Mouse (Mus musculus) hindbrain, postnatal 0 days (tissue): ENCODE measurements around the gene Gimap5. TPM values are rescaled to one million over a fixed set of nuclear protein-coding genes. Genes with fewer than 3 reads are reported as not detected.

ENCODE experiments used
- ATAC-seq: fragments of 200-750 bp; cut with Nextera tagmentation; 2 replicates; pipeline ENCODE4 v1.8.0; 2017; ENCODE audit warnings: mild to moderate bottlenecking, moderate TSS enrichment, moderate library complexity
- DNase-seq: peaks from one replicate; pipeline ENCODE4 v3.0.0-alpha.2; 2015; ENCODE audit warnings: low spot score
- H3K27ac ChIP-seq: fragments of 300-500 bp; sonication (generic); 2 replicates; pipeline ENCODE4 v1.5.1; 2014; ENCODE audit warnings: mild to moderate bottlenecking
- H3K27me3 ChIP-seq: fragments of 300-500 bp; sonication (generic); 2 replicates; pipeline ENCODE4 v1.6.1; 2014; ENCODE audit warnings: low read length, mixed read lengths; ENCODE audit not compliant: insufficient read depth
- H3K36me3 ChIP-seq: fragments of 300-500 bp; sonication (generic); 2 replicates; pipeline ENCODE4 v1.6.1; 2014; ENCODE audit warnings: low read length, mixed read lengths; ENCODE audit not compliant: insufficient read depth
- H3K4me1 ChIP-seq: fragments of 300-500 bp; sonication (generic); 2 replicates; pipeline ENCODE4 v1.6.1; 2014; ENCODE audit warnings: antibody characterized with exemption, low read length, mixed read lengths; ENCODE audit not compliant: insufficient read depth
- H3K4me2 ChIP-seq: fragments of 300-500 bp; sonication (generic); 2 replicates; pipeline ENCODE4 v1.6.1; 2014; ENCODE audit warnings: low read depth, mild to moderate bottlenecking, low read length, moderate library complexity, mixed read lengths
- H3K4me3 ChIP-seq: fragments of 300-500 bp; sonication (generic); 2 replicates; pipeline ENCODE4 v1.5.1; 2014; ENCODE audit warnings: low read length
- H3K9ac ChIP-seq: fragments of 300-500 bp; sonication (generic); replicated peaks from 2 replicates; pipeline ENCODE4 v1.6.1; 2014; ENCODE audit warnings: mild to moderate bottlenecking, low read length, moderate library complexity, mixed read lengths
- H3K9me3 ChIP-seq: fragments of 300-500 bp; sonication (generic); 2 replicates; pipeline ENCODE4 v1.6.1; 2016; ENCODE audit warnings: low read length, mixed read lengths
- CTCF ChIP-seq: IDR thresholded peaks from 2 replicates; pipeline ENCODE4 v1.5.1; 2016; ENCODE audit warnings: antibody characterized with exemption, control low read depth, low read depth
- WGBS: fragments of 180-500 bp; shearing (Covaris S2); extraction: QIAGEN DNeasy Blood & Tissue Kit; methylation state at CpG from one replicate; pipeline ENCODE4 v1.1.7; 2014; 5-methylcytosine and 5-hydroxymethylcytosine counted together
- polyA plus RNA-seq: library from polyadenylated mRNA; unstranded; fragments of >200 nt; fragmentation: Nextera tagmentation; extraction: Ambion mirVana; gene quantifications from 2 replicates; pipeline ENCODE4 v1.2.1, GENCODE M21; 2015
- total RNA-seq: library from RNA; depleted of rRNA; stranded (reverse); fragments of >200 nt; gene quantifications from 2 replicates; pipeline ENCODE4 v1.2.3, GENCODE M21; 2014

The Gimap5 gene
- total and polyA plus RNA-seq, 2 experiments from 2014 or later = 0.68 to 2.4 TPM

DNA sequence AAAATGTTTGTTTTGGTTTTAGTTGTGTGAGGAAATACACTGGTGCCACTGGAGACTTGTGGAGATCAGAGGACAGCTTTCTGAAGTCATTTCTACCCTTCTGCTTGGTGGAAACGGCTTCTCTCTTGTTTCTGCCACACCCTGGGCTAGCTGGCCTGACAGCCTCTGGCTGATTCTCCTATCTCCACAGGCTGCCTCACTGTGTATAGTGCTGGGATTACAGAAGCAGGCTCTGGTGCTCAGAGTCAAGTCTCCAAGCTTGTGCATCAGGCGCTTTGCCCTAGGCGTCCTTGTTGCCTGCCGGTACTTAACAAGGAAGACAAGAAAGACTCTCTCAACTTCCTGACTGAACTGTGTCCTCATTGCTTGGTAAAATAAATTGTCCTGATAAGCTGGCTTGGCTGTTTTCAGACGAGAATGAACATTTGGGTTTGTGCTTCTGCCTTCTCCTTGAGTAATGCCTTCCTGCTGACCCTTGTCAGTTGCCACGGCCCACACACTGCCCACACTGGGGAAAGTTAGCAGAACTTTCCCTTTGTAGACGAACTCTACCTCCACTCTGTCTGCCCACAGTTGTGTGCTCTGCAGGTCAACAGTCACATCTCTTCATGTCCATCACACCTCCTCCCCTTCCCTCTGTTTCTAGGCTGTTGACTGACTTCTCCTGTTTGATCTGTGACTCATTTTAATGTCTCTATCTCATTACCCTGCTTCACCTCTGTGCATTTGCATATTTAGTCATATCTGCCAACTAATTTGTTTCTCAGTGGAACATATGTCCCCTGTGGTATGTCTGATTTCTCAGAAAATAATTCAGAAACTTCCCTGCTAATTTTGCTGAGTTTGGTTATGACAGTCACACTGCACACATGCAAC lies 1.3 kb downstream of the Gimap5 start:
- H3K4me1 ChIP-seq = peaks cover under 1% of the 10 kb centered on the region; the same call in 1 of the 2 replicates
- no peak overlapping the region for H3K4me2 ChIP-seq
- H3K36me3 ChIP-seq = no peaks in the 10 kb centered on the region
- H3K9me3 ChIP-seq = no peaks in the 10 kb centered on the region
- WGBS = 73% methylated on average over 7 of the region's 7 CpGs
- DNase-seq = no peak
- H3K4me3 ChIP-seq = no peak overlapping the region
- H3K27me3 ChIP-seq = no peaks in the 10 kb centered on the region
- H3K27ac ChIP-seq = no peak overlapping the region
- ATAC-seq = no peak
- TF ChIP-seq CTCF = no peak
- no peak overlapping the region for H3K9ac ChIP-seq

DNA sequence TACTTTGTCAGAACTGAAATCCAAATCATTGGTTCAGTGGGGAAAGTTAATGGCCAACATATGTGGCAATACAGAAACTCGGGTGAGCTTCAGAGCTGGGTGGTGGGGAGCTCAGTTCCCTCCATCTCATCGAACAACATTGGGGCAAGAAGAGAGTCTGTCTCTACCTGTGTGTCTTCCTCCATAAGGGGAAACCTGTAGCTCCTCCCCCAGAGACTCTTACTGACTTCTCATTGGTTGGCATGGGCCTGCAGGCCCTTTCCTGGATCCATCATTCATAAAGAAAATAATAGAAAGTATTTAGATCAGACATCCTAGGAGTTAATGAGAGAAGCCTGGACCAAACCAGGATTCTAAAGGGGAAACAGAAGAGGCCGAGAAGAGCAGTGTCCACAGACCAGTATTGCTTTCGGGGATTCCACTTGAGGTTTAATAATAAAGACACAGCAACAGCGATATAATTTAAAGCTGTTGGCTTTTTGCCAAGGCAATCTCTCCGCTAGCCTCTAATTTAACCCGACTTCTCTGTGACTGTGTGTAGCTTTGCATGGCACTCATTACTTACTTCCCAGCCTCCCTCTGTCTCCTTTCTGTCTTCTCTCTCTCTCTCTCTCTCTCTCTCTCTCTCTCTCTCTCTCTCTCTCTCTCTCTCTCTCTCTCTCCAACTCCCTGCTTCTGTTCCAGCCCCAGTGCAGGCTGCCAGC lies 17.7 kb downstream of the Gimap5 start:
- 68% methylated on average over 7 of the region's 7 CpGs for WGBS
- no peaks in the 10 kb centered on the region for H3K4me1 ChIP-seq
- no peak overlapping the region for H3K27ac ChIP-seq

DNA sequence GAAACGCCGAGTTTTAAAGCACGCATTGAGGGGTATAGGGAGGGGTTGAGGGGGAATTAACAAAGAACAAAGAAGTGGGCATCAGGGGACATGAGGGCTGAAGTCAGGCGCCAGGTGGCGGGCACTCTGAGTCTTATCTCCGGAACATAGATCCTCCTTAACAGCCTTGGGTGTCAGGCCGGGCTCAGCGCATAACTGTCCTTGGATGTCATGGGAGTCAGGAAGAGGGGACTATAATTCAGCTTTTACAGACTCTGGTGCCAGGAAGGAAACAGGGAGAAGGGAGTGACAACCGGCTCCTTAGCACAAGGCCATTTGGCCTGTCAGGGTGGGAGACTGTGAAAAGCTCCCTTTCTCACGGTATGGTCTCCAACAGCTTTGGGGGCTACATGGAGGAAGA lies 18.5 kb downstream of the Gimap5 start:
- H3K27me3 ChIP-seq = no peaks in the 10 kb centered on the region
- H3K4me2 ChIP-seq = no peak overlapping the region
- no peaks in the 10 kb centered on the region for H3K4me1 ChIP-seq
- no peak for ATAC-seq
- TF ChIP-seq CTCF = no peak
- H3K27ac ChIP-seq = no peak overlapping the region
- H3K36me3 ChIP-seq = no peaks in the 10 kb centered on the region
- H3K9ac ChIP-seq = no peak overlapping the region
- DNase-seq = no peak
- H3K4me3 ChIP-seq = no peak overlapping the region
- WGBS = 96% methylated on average over 10 of the region's 10 CpGs
- no peaks in the 10 kb centered on the region for H3K9me3 ChIP-seq

More for the DNA sequence above, 17.7 kb downstream of the Gimap5 start:
- ATAC-seq (no peak), DNase-seq (no peak)
- Histone ChIP-seq H3K9ac (no peak overlapping the region), H3K9me3 (no peaks in the 10 kb centered on the region), H3K27me3 (no peaks in the 10 kb centered on the region), H3K4me3 (no peak overlapping the region), H3K36me3 (no peaks in the 10 kb centered on the region), H3K4me2 (no peak overlapping the region)
- TF ChIP-seq CTCF = no peak

GRCm38 (mm10) chr6:48768178-48768869 lies 22.3 kb downstream of the Gimap5 start:
- H3K27me3 ChIP-seq = no peaks in the 10 kb centered on the region
- no peak for DNase-seq
- H3K9ac ChIP-seq = no peak overlapping the region
- no peak for TF ChIP-seq CTCF
- H3K36me3 ChIP-seq = no peaks in the 10 kb centered on the region
- no peak overlapping the region for H3K4me2 ChIP-seq
- no peak overlapping the region for H3K27ac ChIP-seq
- no peaks in the 10 kb centered on the region for H3K9me3 ChIP-seq
- no peaks in the 10 kb centered on the region for H3K4me1 ChIP-seq
- ATAC-seq = no peak
- whole genome bisulfite sequencing = 74% methylated on average over 9 of the region's 9 CpGs
- no peak overlapping the region for H3K4me3 ChIP-seq

- no peak for DNase-seq
- H3K27me3 ChIP-seq = no peaks in the 10 kb centered on the region
- no peak overlapping the region for H3K4me3 ChIP-seq
- 88% methylated on average over 3 of the region's 3 CpGs for whole genome bisulfite sequencing
- no peak overlapping the region for H3K27ac ChIP-seq
- no peak for TF ChIP-seq CTCF
- ATAC-seq = no peak
- no peak overlapping the region for H3K9ac ChIP-seq
- no peak overlapping the region for H3K4me2 ChIP-seq
- H3K9me3 ChIP-seq = no peaks in the 10 kb centered on the region
- H3K36me3 ChIP-seq = no peaks in the 10 kb centered on the region
- H3K4me1 ChIP-seq = no peaks in the 10 kb centered on the region
Measured at GRCm38 (mm10) chr6:48768933-48769332, 22.9 kb downstream of the Gimap5 start.

GRCm38 (mm10) chr6:48770696-48771095 lies 24.7 kb downstream of the Gimap5 start, which contains the start of gene Gimap3:
Gene Gimap3 (minus strand): TSS chr6:48770851.
- TF ChIP-seq CTCF = no peak
- no peaks in the 10 kb centered on the region for H3K27me3 ChIP-seq

More at GRCm38 (mm10) chr6:48770696-48771095, 24.7 kb downstream of the Gimap5 start, which contains the start of gene Gimap3:
- DNase-seq (no peak), ATAC-seq (no peak)
- H3K4me1 ChIP-seq = no peaks in the 10 kb centered on the region
- no peaks in the 10 kb centered on the region for H3K9me3 ChIP-seq
- no peak within 1 kb of the TSS for H3K9ac ChIP-seq
- H3K4me3 ChIP-seq = no peak within 1 kb of the TSS
- 97% methylated on average over 3 of the region's 3 CpGs for WGBS
- H3K36me3 ChIP-seq = no peaks in the 10 kb centered on the region
- H3K4me2 ChIP-seq = no peak within 1 kb of the TSS
- H3K27ac ChIP-seq = no peak within 1 kb of the TSS
